Mouse (Mus musculus): ENCODE results near the gene Trp53i13. TPM values are rescaled to one million over a fixed set of nuclear protein-coding genes. Genes with fewer than 3 reads are reported as not detected.
"Not testable (repeated sequence)": the region's sequence is repeated elsewhere in the genome, so short reads cannot be mapped to it uniquely, and the experiment has no call there.

Trp53i13 gene
- total RNA-seq (2022): 1 to 10 TPM; 3.3 to 6.0 (median 3.8) TPM

DNA sequence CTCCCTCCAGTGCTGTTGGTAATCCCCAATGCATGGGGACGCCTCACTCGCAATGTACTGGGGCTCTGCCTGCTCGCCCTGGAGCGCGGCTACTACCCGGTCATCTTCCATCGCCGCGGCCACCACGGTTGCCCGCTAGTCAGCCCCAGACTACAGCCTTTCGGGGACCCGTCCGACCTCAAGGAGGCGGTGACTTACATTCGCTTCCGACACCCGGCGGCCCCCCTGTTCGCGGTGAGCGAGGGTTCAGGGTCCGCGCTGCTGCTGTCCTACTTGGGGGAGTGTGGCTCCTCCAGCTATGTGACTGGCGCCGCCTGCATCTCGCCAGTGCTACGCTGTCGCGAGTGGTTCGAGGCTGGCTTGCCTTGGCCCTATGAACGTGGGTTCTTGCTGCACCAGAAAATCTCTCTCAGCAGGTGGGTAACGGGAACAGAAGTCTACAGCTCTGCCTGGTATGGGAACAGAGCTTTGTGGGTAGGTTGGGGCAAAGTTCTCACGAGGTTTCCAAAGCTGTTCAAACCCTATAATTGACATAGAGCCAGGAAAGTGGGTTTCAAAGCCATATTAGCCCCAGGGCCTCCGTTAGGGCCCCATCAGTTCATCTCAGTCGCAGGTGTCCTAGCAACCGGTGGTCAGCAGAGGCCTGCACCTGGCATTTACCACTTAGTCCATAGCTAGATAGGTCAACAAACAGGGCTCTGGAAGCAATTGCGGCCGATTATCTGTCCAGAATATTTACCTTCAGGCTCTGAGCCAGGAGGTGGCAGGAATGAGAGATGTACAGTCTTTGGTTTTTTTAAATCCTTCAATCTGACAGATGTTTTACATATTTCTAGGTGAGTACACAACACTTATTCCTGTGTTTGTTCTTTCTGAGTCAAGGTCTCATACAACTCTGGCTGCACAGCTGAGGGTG is at the start of gene Trp53i13:
Gene Trp53i13, minus strand, starts transcription at position 344 of the 916 bp plus-strand sequence.
- DNase-seq (ENCODE audit: low spot score in 2 of 2): no peak

DNA sequence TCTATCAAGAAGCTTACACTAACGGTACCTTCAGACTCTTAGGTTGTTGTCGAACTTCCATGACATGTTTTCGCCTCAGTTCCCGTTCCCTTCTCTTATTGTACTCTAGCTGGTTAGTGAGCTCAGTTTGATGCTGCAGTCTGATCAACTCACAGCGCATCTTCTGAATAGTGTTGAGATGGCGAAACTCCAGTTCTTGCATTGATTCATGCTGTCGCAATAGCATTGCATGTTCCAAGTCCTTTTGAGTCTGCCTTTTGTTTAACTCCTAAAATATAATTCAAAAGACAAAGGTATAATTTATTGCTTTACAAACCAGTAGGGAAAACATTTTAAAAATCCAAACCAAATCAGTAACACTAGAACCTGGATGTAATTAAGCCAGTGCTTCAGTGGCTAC is 29.5 kb upstream of the Trp53i13 start:
- DNase-seq (ENCODE audit: low spot score in 2 of 2): no peak

GRCm38 (mm10) chr11:77532202-77532846 is 16.5 kb upstream of the Trp53i13 start:
- DNase-seq (ENCODE audit: low spot score in 2 of 2): no peak

- no peak for DNase-seq (ENCODE audit: low spot score in 2 of 2)
These were observed 15.1 kb upstream of the Trp53i13 start for GRCm38 (mm10) chr11:77530862-77531261.

- no peak for DNase-seq (ENCODE audit: low spot score in 2 of 2)
These were observed 13.9 kb upstream of the Trp53i13 start for GRCm38 (mm10) chr11:77529644-77530043.

GRCm38 (mm10) chr11:77528420-77528819 is 12.6 kb upstream of the Trp53i13 start:
- not testable (repeated sequence) for DNase-seq (ENCODE audit: low spot score in 2 of 2)

DNA sequence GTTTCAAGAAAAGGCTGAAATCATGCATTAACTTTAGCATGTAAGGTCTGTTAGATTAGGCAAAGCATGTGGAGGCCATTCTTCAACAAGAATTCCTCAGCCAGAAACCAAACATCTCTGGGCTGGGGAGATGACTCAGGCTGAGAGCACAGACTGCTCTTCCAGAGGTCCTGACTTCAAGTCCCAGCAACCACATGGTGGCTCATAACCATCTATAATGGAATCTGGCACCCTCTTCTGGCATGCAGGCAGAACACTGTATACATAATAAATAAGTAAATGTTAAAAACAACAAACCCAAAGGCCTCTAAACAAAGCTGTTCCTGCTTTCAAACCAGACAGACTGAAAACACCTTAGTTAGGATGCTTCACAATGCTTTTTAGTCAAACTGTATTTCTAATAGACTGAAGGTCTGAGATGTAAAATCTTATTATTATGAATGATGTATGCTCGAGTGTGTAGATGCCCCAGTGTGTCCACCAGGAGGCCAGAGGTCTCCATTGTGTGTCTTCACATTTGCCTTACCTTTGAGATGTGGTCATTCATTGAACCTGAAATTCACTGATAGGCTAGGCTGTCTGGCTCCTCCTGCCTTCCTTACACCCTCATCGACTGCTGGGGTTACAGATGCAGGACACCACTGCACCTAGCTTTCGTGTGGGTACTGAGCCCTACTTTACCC is 10.2 kb upstream of the Trp53i13 start:
- DNase-seq (ENCODE audit: low spot score in 2 of 2): no peak

- DNase-seq (ENCODE audit: low spot score in 2 of 2): no peak
These were observed 5.1 kb upstream of the Trp53i13 start for GRCm38 (mm10) chr11:77520601-77521529.

- no peak for DNase-seq (ENCODE audit: low spot score in 2 of 2)
These were observed 3.3 kb upstream of the Trp53i13 start, which contains the start of gene Gm10392 for GRCm38 (mm10) chr11:77519043-77519442. TSS of gene Gm10392 (minus strand) at chr11:77519198.

GRCm38 (mm10) chr11:77518051-77518798 is 2.4 kb upstream of the Trp53i13 start:
- no peak for DNase-seq (ENCODE audit: low spot score in 2 of 2)

GRCm38 (mm10) chr11:77516553-77517425 is 1.0 kb upstream of the Trp53i13 start:
- no peak for DNase-seq (ENCODE audit: low spot score in 2 of 2)

DNA sequence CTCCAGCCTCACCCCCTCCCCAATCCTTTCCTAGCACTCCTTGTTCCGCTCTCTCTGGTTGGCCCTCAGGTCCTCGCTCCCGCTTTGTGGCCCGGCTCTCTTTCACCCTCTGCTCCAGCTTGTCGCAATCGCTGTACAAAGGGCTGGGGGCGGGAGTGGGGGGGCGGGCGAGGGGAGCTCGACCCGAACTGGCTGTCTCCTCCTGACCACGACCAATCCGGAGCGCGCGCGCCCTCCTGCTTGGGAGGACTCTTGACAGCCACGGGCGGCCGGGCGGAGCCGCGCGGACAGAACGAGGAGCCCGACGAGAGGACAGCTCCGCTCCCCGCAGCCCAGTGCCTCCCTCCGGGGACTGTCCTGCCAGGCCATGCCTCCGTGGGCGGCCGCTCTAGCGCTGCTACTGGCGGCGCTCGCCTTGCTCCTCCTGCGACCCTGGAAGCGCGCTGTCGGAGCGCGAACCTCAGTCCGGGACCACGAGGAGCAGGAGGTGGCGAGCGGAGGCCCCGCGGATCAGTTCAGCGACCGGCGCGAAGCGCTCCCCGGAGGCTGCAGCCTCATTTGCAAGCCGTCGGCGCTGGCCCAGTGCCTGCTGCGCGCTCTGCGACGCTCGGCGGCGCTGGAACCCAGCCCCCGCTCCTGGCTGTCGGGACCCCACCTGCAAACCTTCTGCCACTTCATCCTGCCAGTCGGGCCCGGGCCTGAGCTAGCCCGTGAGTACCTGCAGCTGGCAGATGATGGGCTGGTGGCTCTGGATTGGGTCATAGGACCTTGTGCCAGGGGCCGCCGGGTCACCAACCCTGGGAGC is 746 bp downstream of the Trp53i13 start, which contains the start of gene Abhd15:
Gene Abhd15, plus strand, starts transcription at position 290 of the 805 bp plus-strand sequence.
- peak in 1 of 2 experiments; percentile 69 for DNase-seq (ENCODE audit: low spot score in 2 of 2)

- DNase-seq (ENCODE audit: low spot score in 2 of 2): no peak
These were observed 1.4 kb downstream of the Trp53i13 start for GRCm38 (mm10) chr11:77514281-77514831.

DNA sequence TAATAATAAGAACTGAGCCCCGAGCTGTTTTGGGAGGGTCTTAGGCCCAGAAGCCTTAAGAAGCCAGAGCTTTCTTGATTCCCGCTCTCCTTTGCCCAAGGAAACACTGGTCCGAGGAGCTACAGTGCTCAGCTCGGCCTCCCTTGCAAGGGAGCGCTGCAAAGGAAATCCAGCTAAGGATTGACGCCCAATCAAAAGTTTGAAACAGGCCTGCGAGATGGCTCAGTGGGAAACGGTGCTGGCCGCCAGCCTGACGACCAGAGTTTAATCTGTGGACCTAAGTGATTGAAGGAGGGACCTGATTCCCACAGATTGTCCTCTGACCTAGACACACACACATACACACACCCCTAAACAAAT is 2.0 kb downstream of the Trp53i13 start:
- DNase-seq (ENCODE audit: low spot score in 2 of 2): no peak

- DNase-seq (ENCODE audit: low spot score in 2 of 2): peak; percentile 83 to 84
These were observed 2.6 kb downstream of the Trp53i13 start for GRCm38 (mm10) chr11:77512891-77513810.

DNA sequence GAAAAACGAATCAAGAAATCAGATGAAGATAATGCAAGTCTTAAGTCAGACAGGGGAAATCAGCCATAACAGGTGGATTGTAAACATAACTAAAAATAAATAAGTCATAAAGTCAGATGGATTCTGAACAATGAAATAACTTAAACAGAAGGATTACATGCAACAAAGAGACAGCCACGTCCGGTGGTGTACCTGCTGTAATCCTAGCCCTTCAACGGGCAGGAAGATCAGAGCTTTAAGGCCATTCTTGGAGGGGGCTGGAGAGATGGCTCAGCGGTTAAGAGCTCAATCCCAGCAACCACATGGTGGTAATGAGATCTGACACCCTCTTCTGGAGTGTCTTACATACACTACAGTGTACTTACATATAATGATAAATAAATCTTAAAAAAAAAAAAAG is 4.4 kb downstream of the Trp53i13 start:
- no peak for DNase-seq (ENCODE audit: low spot score in 2 of 2)
